Mouse (Mus musculus) frontal cortex, adult 2 months (tissue): ENCODE data around the gene Spi1. TPM values are rescaled to one million over a fixed set of nuclear protein-coding genes. Genes with fewer than 3 reads are reported as not detected.
"Not testable (repeated sequence)": the region's sequence is repeated elsewhere in the genome, so short reads cannot be mapped to it uniquely, and the experiment has no call there.

Source experiments
- DNase-seq, 2 experiments: peaks; one replicate each; pipeline ENCODE4 v3.0.0; 2022; ENCODE audit warnings: low spot score in 1 of 2; ENCODE audit errors: extremely low spot score in 1 of 2
- polyA plus RNA-seq: library from polyadenylated mRNA; depleted of rRNA; stranded (reverse); fragments of >200 nt; gene quantifications from 2 replicates; pipeline ENCODE4 v1.2.3, GENCODE M21; 2012

The Spi1 gene
- polyA plus RNA-seq, 1 experiment = 12.0 TPM

- DNase-seq = no peak
These were observed 6.8 kb downstream of the Spi1 start for GRCm38 (mm10) chr2:91088987-91089386.

GRCm38 (mm10) chr2:91090208-91090607 lies 8.0 kb downstream of the Spi1 start:
- DNase-seq = peak in 1 of 2 experiments; percentile 58

GRCm38 (mm10) chr2:91090827-91091226 lies 8.6 kb downstream of the Spi1 start:
- DNase-seq = peak in 1 of 2 experiments; percentile 68

GRCm38 (mm10) chr2:91096524-91096923 lies 14.3 kb downstream of the Spi1 start:
- DNase-seq = no peak

GRCm38 (mm10) chr2:91097015-91097414 lies 14.8 kb downstream of the Spi1 start:
- DNase-seq = no peak

GRCm38 (mm10) chr2:91098156-91098555 lies 16.0 kb downstream of the Spi1 start:
- no peak for DNase-seq

- peak; percentile 64 to 97 for DNase-seq
These were observed 19.0 kb downstream of the Spi1 start for GRCm38 (mm10) chr2:91101124-91101740.

- no peak for DNase-seq
These were observed 26.0 kb downstream of the Spi1 start for GRCm38 (mm10) chr2:91108156-91108555.

- no peak for DNase-seq
These were observed 27.1 kb downstream of the Spi1 start for GRCm38 (mm10) chr2:91109241-91109640.

GRCm38 (mm10) chr2:91109807-91110385 lies 27.7 kb downstream of the Spi1 start:
- no peak for DNase-seq

GRCm38 (mm10) chr2:91110429-91110828 lies 28.2 kb downstream of the Spi1 start:
- DNase-seq = no peak

- not testable (repeated sequence) for DNase-seq
These were observed 29.6 kb downstream of the Spi1 start for GRCm38 (mm10) chr2:91111832-91112231.

- no peak for DNase-seq
These were observed 30.3 kb downstream of the Spi1 start for GRCm38 (mm10) chr2:91112491-91112890.

GRCm38 (mm10) chr2:91113334-91113733 lies 31.1 kb downstream of the Spi1 start:
- no peak for DNase-seq

- DNase-seq = no peak
These were observed 31.7 kb downstream of the Spi1 start for GRCm38 (mm10) chr2:91113852-91114251.

- peak; percentile 82 to 99 for DNase-seq
These were observed 32.8 kb downstream of the Spi1 start for GRCm38 (mm10) chr2:91114781-91115577.

GRCm38 (mm10) chr2:91115578-91115970 lies 33.4 kb downstream of the Spi1 start:
- DNase-seq = no peak

GRCm38 (mm10) chr2:91116842-91117241 lies 34.7 kb downstream of the Spi1 start:
- no peak for DNase-seq

GRCm38 (mm10) chr2:91117585-91118275 lies 35.5 kb downstream of the Spi1 start, which contains the start of gene Mybpc3:
Mybpc3 (plus strand) TSS chr2:91118144.
- DNase-seq = no peak

GRCm38 (mm10) chr2:91118647-91119046 lies 36.5 kb downstream of the Spi1 start:
- no peak for DNase-seq

- no peak for DNase-seq
These were observed 36.9 kb downstream of the Spi1 start for GRCm38 (mm10) chr2:91119061-91119460.
